Mouse (Mus musculus): ENCODE results near the gene Cerk.

GRCm38 (mm10) chr15:86184071-86184470 is 1.9 kb downstream of the Cerk start:
- TF ChIP-seq CTCF (IDR thresholded peaks at IDR 0.05; ENCODE audit: insufficient read depth, low read length) (no peak), POLR2A (IDR thresholded peaks at IDR 0.05; ENCODE audit: borderline replicate concordance, extremely low read depth, low read depth, low read length) (no peak)

Measured in lung, adult 2 months (tissue).